Mouse (Mus musculus): ENCODE results near the gene Supt5.

- no peak for TF ChIP-seq CTCF (IDR thresholded peaks at IDR 0.05; ENCODE audit: extremely low read depth, insufficient read depth, insufficient read length, insufficient replicate concordance)
- TF ChIP-seq POLR2A (IDR thresholded peaks at IDR 0.05; ENCODE audit: low read depth, low read length), result no peak
These were observed 19.8 kb downstream of the Supt5 start for GRCm38 (mm10) chr7:28318714-28319113.
